Mouse (Mus musculus): ENCODE results near the gene Stmnd1.

DNA sequence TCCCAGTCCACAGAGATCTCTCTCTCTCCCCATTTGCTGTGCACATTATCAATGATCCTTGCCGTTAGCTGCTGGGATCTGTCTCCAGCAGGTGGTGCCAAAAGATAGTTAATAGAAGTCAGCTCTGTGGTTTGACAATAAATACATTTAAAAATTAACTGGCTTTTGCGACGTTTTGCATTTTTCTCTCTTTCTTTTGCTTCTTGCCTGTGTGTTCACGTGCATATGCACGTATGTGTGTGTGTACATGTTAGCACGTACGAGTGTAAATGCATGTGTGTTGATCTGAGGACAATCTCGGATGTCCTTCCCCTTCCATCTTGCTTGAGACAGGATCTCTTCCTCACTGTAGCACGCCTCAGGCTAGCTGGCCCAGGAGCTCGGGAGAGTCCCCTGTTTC lies 37.3 kb downstream of the Stmnd1 start:
- peak; percentile 81 for TF ChIP-seq CTCF (IDR thresholded peaks at IDR 0.05)
- TF ChIP-seq EP300 (IDR thresholded peaks at IDR 0.05): no peak
